Mouse (Mus musculus) CH12.LX (cell line): ENCODE measurements around the gene Stk39.

Experiments used
- CTCF ChIP-seq, 2 experiments: IDR thresholded peaks in 1 of 2; conservative IDR thresholded peaks in 1 of 2; 2 replicates each; pipeline ENCODE4 v1.5.1; 2011 to 2012; ENCODE audit warnings: low read depth in 2 of 2, low read length in 2 of 2, improper control_type of control experiment in 1 of 2, inconsistent platforms in 1 of 2, mild to moderate bottlenecking in 1 of 2, moderate library complexity in 1 of 2
- POLR2A ChIP-seq: IDR thresholded peaks from 2 replicates; pipeline ENCODE4 v1.6.1; 2011; ENCODE audit warnings: low read depth, mild to moderate bottlenecking, improper control_type of control experiment, low read length
- TCF12 ChIP-seq: IDR thresholded peaks from 2 replicates; pipeline ENCODE4 v1.6.1; 2014; ENCODE audit warnings: low read depth, mild to moderate bottlenecking, inconsistent platforms, low read length, improper control_type of control experiment

DNA sequence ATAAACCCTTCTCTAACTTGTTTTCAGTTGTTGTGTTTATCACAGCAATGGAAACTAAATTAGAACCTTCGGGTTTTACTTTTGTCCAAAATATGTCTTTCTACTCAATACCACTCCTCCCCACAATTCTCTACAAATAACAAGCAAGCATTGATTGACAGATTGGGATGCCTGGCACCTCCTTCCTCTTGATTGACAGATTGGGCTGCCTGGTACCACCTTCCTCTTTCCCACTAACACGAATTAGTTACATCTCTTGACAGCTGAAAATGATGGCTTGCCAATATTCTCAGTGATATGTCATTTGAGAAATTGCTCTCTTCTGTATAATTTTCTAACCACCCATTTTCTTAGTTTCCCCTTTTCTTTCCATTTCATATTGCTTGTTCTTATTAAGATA lies 43.3 kb upstream of the Stk39 start:
- TF ChIP-seq POLR2A = no peak
- TF ChIP-seq CTCF (conservative IDR thresholded peaks at IDR 0.05 in 1 of 2, IDR thresholded peaks at IDR 0.05 in 1 of 2; ENCODE audit: low read depth in 2 of 2, low read length in 2 of 2) = no peak
- no peak for TF ChIP-seq TCF12
